Mouse (Mus musculus): ENCODE measurements around the gene Ikzf1.

- TF ChIP-seq CTCF (IDR thresholded peaks at IDR 0.05; ENCODE audit: extremely low read depth, insufficient read depth, low read length) (no peak), POLR2A (IDR thresholded peaks at IDR 0.05; ENCODE audit: extremely low read depth, insufficient read depth, low read length) (no peak)
Measured at GRCm38 (mm10) chr11:11794626-11795025, 109.8 kb downstream of the Ikzf1 start.
